Comparison of ENCODE assay signal across 8 mouse cellular contexts in genomic region chr5:63649533-63650464, GRCm38 (mm10). TPM values are rescaled to one million over a fixed set of nuclear protein-coding genes. Genes with fewer than 3 reads are reported as not detected.
DNase-seq lines count a peak whose midpoint lies in the region; ATAC-seq lines count a peak whose summit lies in the region.

No protein-coding gene starts in this region.

- no peaks in the 10 kb centered on the region for H3K9me3 ChIP-seq in heart, embryonic 16.5 days (replicated peaks; ENCODE audit: control insufficient read depth, low read length)
- H3K9me3 ChIP-seq in embryonic facial prominence, embryonic 10.5 days, result no peaks in the 10 kb centered on the region
- no peaks in the 10 kb centered on the region for H3K9me3 ChIP-seq in intestine, embryonic 16.5 days (ENCODE audit: control insufficient read depth, low read length)
- H3K9me3 ChIP-seq in limb, embryonic 15.5 days, result no peaks in the 10 kb centered on the region

- no peak for ATAC-seq in heart, embryonic 16.5 days (replicated peaks; ENCODE audit: extremely low read depth, insufficient read depth, low FRiP score)
- peak; percentile 65 for ATAC-seq in intestine, embryonic 16.5 days
- no peak for ATAC-seq in limb, embryonic 15.5 days (ENCODE audit: insufficient number of reproducible peaks, low FRiP score, low TSS enrichment, low read depth)

- WGBS in heart, embryonic 16.5 days, result 1% methylated on average over 82 of the region's 83 CpGs
- under 1% methylated on average over 83 of the region's 83 CpGs for WGBS in embryonic facial prominence, embryonic 10.5 days
- WGBS in intestine, embryonic 16.5 days, result 1% methylated on average over 80 of the region's 83 CpGs
- WGBS in limb, embryonic 15.5 days, result under 1% methylated on average over 82 of the region's 83 CpGs

- no peak for DNase-seq in heart, adult 8-10 months (ENCODE audit: low spot score)
- peak; percentile 48 for DNase-seq in embryonic facial prominence, embryonic 10.5 days (ENCODE audit: low spot score)
- DNase-seq in right cerebral cortex, postnatal 10 days (ENCODE audit: low spot score in 2 of 2), result peak; percentile 34 to 40
- no peak for DNase-seq in adrenal gland, postnatal 36 days
- DNase-seq in spleen, postnatal 14 days (ENCODE audit: low spot score in 2 of 2), result no peak

- H3K36me3 ChIP-seq in heart, embryonic 16.5 days (ENCODE audit: control insufficient read depth, insufficient read depth), result no peaks in the 10 kb centered on the region
- H3K36me3 ChIP-seq in embryonic facial prominence, embryonic 10.5 days (replicated peaks), result no peaks in the 10 kb centered on the region
- no peaks in the 10 kb centered on the region for H3K36me3 ChIP-seq in intestine, embryonic 16.5 days (ENCODE audit: control insufficient read depth, insufficient read depth, low read length)
- H3K36me3 ChIP-seq in limb, embryonic 15.5 days, result no peaks in the 10 kb centered on the region

- peak overlapping the region; percentile 66 for H3K4me2 ChIP-seq in heart, embryonic 16.5 days (ENCODE audit: low read depth, low read length)
- H3K4me2 ChIP-seq in intestine, embryonic 16.5 days (ENCODE audit: low read depth, low read length), result peak overlapping the region; percentile 68
- H3K4me2 ChIP-seq in limb, embryonic 15.5 days, result peak overlapping the region; percentile 87

- H3K4me1 ChIP-seq in heart, embryonic 16.5 days (ENCODE audit: control insufficient read depth, insufficient read depth, low read length), result peaks cover 9% of the 10 kb centered on the region; the same call in 1 of the 2 replicates
- H3K4me1 ChIP-seq in embryonic facial prominence, embryonic 10.5 days, result peaks cover 18% of the 10 kb centered on the region
- H3K4me1 ChIP-seq in intestine, embryonic 16.5 days (ENCODE audit: control insufficient read depth, insufficient read depth, low read length), result 0 out of 2 replicates have a peak, but pooled peaks cover 3% of the 10 kb centered on the region
- peaks cover 17% of the 10 kb centered on the region for H3K4me1 ChIP-seq in limb, embryonic 15.5 days

- no peak overlapping the region for H3K9ac ChIP-seq in heart, embryonic 16.5 days (ENCODE audit: low read length)
- H3K9ac ChIP-seq in intestine, embryonic 16.5 days (ENCODE audit: low read depth, low read length), result peak overlapping the region; percentile 40; the same call in 1 of the 2 replicates
- peak overlapping the region; percentile 28; the same call in 1 of the 2 replicates for H3K9ac ChIP-seq in limb, embryonic 15.5 days

- H3K27ac ChIP-seq in heart, embryonic 16.5 days (ENCODE audit: low read length), result no peak overlapping the region
- no peak overlapping the region; the same call in 1 of the 2 replicates for H3K27ac ChIP-seq in embryonic facial prominence, embryonic 10.5 days (replicated peaks)
- H3K27ac ChIP-seq in intestine, embryonic 16.5 days (ENCODE audit: low read length), result no peak overlapping the region
- no peak overlapping the region for H3K27ac ChIP-seq in limb, embryonic 15.5 days

- H3K27me3 ChIP-seq in heart, embryonic 16.5 days (ENCODE audit: control insufficient read depth, insufficient read depth, low read length), result peaks cover 42% of the 10 kb centered on the region
- peaks cover 58% of the 10 kb centered on the region for H3K27me3 ChIP-seq in embryonic facial prominence, embryonic 10.5 days (replicated peaks; ENCODE audit: low read depth, poor library complexity, severe bottlenecking)
- peaks cover 31% of the 10 kb centered on the region for H3K27me3 ChIP-seq in intestine, embryonic 16.5 days (replicated peaks; ENCODE audit: control insufficient read depth, insufficient read depth, low read length)
- H3K27me3 ChIP-seq in limb, embryonic 15.5 days, result peaks cover 48% of the 10 kb centered on the region

- peak overlapping the region; percentile 47 for H3K4me3 ChIP-seq in heart, embryonic 16.5 days (ENCODE audit: low read length)
- peak overlapping the region; percentile 67 for H3K4me3 ChIP-seq in embryonic facial prominence, embryonic 10.5 days
- peak overlapping the region; percentile 49 for H3K4me3 ChIP-seq in intestine, embryonic 16.5 days (ENCODE audit: low read length)
- peak overlapping the region; percentile 43 for H3K4me3 ChIP-seq in limb, embryonic 15.5 days

RNA-seq across cellular contexts. Expression of gene Nwd2, which starts 0.9 kb away (rescaled TPM):
- polyA plus RNA-seq in heart, embryonic 16.5 days (2015; fragmentation: Nextera tagmentation; extraction: Ambion mirVana), result 0.08 TPM in 1 of 2 replicates, not detected in the other
- not detected for total RNA-seq in heart, adult 8-10 months (2022)
- 0.77 and 0.80 TPM in 2 replicates for polyA plus RNA-seq in embryonic facial prominence, embryonic 10.5 days (2016; fragmentation: Nextera tagmentation; extraction: Ambion mirVana)
- 0.23 TPM in 2 replicates for polyA plus RNA-seq in intestine, embryonic 16.5 days (2015; fragmentation: Nextera tagmentation; extraction: Ambion mirVana)
- polyA plus RNA-seq in limb, embryonic 15.5 days (2015; fragmentation: Nextera tagmentation; extraction: Ambion mirVana), result 0.29 and 0.51 TPM in 2 replicates
- total RNA-seq in adrenal gland, postnatal 36 days (2021), result not detected

Comparison
In these comparisons a context has a peak if more than half of its experiments do, and no peak if none do; other contexts are left out.
1. DNase-seq: peak in embryonic facial prominence, embryonic 10.5 days (single experiment) and right cerebral cortex, postnatal 10 days (2 of 2); none in heart, adult 8-10 months (single experiment), adrenal gland, postnatal 36 days (0 of 2) and spleen, postnatal 14 days (0 of 2).
2. Peak in every context shown above with its lines, with median percentiles within 50 percentile points of each other: H3K4me2 ChIP-seq and H3K4me3 ChIP-seq.